Mouse (Mus musculus) liver, embryonic 11.5 days (tissue): ENCODE results near the gene Dhx37. TPM values are rescaled to one million over a fixed set of nuclear protein-coding genes. Genes with fewer than 3 reads are reported as not detected.

Experiments
- ATAC-seq: fragments of 200-750 bp; cut with Nextera tagmentation; replicated peaks from 2 replicates; pipeline ENCODE4 v1.8.0; 2017; ENCODE audit warnings: moderate number of reproducible peaks, mild to moderate bottlenecking, moderate TSS enrichment, moderate library complexity; ENCODE audit not compliant: low FRiP score
- DNase-seq: peaks from one replicate; pipeline ENCODE4 v3.0.0-alpha.2; 2017; ENCODE audit warnings: low spot score
- H3K27ac ChIP-seq: fragments of 300-500 bp; sonication (generic); 2 replicates; pipeline ENCODE4 v1.5.1; 2014; ENCODE audit warnings: mild to moderate bottlenecking, low read depth, low read length, control low read depth
- H3K27me3 ChIP-seq: fragments of 300-500 bp; sonication (generic); replicated peaks from 2 replicates; pipeline ENCODE4 v1.6.1; 2014; ENCODE audit warnings: low read length, mixed read lengths; ENCODE audit not compliant: control insufficient read depth, insufficient read depth
- H3K36me3 ChIP-seq: fragments of 300-500 bp; sonication (generic); 2 replicates; pipeline ENCODE4 v1.6.1; 2014; ENCODE audit warnings: mild to moderate bottlenecking, low read length, moderate library complexity, mixed read lengths; ENCODE audit not compliant: control insufficient read depth, insufficient read depth
- H3K4me1 ChIP-seq: fragments of 300-500 bp; sonication (generic); replicated peaks from 2 replicates; pipeline ENCODE4 v1.6.1; 2014; ENCODE audit warnings: low read length, mixed read lengths; ENCODE audit not compliant: control insufficient read depth, insufficient read depth
- H3K4me2 ChIP-seq: fragments of 300-500 bp; sonication (generic); 2 replicates; pipeline ENCODE4 v1.6.1; 2014; ENCODE audit warnings: mild to moderate bottlenecking, control low read depth, moderate library complexity
- H3K4me3 ChIP-seq: fragments of 300-500 bp; sonication (generic); 2 replicates; pipeline ENCODE4 v1.5.1; 2014; ENCODE audit warnings: low read depth, low read length, control low read depth
- H3K9ac ChIP-seq: fragments of 300-500 bp; sonication (generic); 2 replicates; pipeline ENCODE4 v1.6.1; 2014; ENCODE audit warnings: low read depth, low read length, control low read depth
- H3K9me3 ChIP-seq: fragments of 300-500 bp; sonication (generic); 2 replicates; pipeline ENCODE4 v1.6.1; 2016; ENCODE audit warnings: low read length, inconsistent platforms, mixed read lengths; ENCODE audit not compliant: control insufficient read depth
- WGBS: fragments of 180-500 bp; shearing (Covaris S2); extraction: QIAGEN DNeasy Blood & Tissue Kit; methylation state at CpG from one replicate; pipeline ENCODE4 v1.1.7; 2014; 5-methylcytosine and 5-hydroxymethylcytosine counted together
- polyA plus RNA-seq: library from polyadenylated mRNA; unstranded; fragments of >200 nt; fragmentation: Nextera tagmentation; extraction: Ambion mirVana; gene quantifications from 2 replicates; pipeline ENCODE4 v1.2.1, GENCODE M21; 2014

Dhx37 gene
- polyA plus RNA-seq, 1 experiment from 2014 or later: 18.5 TPM

GRCm38 (mm10) chr5:125461868-125462445, 28.0 kb upstream of the Dhx37 start:
- Histone ChIP-seq H3K27ac (peak overlapping the region; percentile 2; the same call in 1 of the 2 replicates), H3K9me3 (no peaks in the 10 kb centered on the region), H3K4me2 (peak overlapping the region; percentile 23), H3K4me1 (peaks cover 17% of the 10 kb centered on the region), H3K36me3 (no peaks in the 10 kb centered on the region), H3K4me3 (no peak overlapping the region), H3K27me3 (no peaks in the 10 kb centered on the region), H3K9ac (0 out of 2 replicates have a peak overlapping the region, but pooled peaks have one; percentile 7)
- 37% methylated on average over 10 of the region's 10 CpGs for WGBS
- DNase-seq: no peak
- no peak for ATAC-seq

- Histone ChIP-seq H3K4me1 (peaks cover 26% of the 10 kb centered on the region), H3K27ac (no peak overlapping the region), H3K4me3 (no peak overlapping the region), H3K27me3 (no peaks in the 10 kb centered on the region), H3K36me3 (peaks cover 2% of the 10 kb centered on the region; the same call in 1 of the 2 replicates), H3K9ac (no peak overlapping the region), H3K4me2 (no peak overlapping the region), H3K9me3 (no peaks in the 10 kb centered on the region)
- WGBS: 74% methylated on average over 3 of the region's 3 CpGs
- DNase-seq: no peak
- no peak for ATAC-seq
Observed at GRCm38 (mm10) chr5:125460574-125460973, 26.7 kb upstream of the Dhx37 start.

GRCm38 (mm10) chr5:125457538-125457937, 23.6 kb upstream of the Dhx37 start:
- ATAC-seq (peak; percentile 48), DNase-seq (no peak)
- H3K27ac ChIP-seq: no peak overlapping the region; the same call in 1 of the 2 replicates
- H3K4me1 ChIP-seq: peaks cover 18% of the 10 kb centered on the region
- H3K36me3 ChIP-seq: peaks cover 14% of the 10 kb centered on the region; the same call in 1 of the 2 replicates
- H3K27me3 ChIP-seq: no peaks in the 10 kb centered on the region
- no peaks in the 10 kb centered on the region for H3K9me3 ChIP-seq
- peak overlapping the region; percentile 36 for H3K4me2 ChIP-seq
- 61% methylated on average over 6 of the region's 6 CpGs for WGBS
- H3K9ac ChIP-seq: no peak overlapping the region
- no peak overlapping the region for H3K4me3 ChIP-seq

GRCm38 (mm10) chr5:125456100-125456499, 22.2 kb upstream of the Dhx37 start:
- no peak overlapping the region for H3K4me3 ChIP-seq
- H3K36me3 ChIP-seq: peaks cover 14% of the 10 kb centered on the region; the same call in 1 of the 2 replicates
- ATAC-seq (peak; percentile 65), DNase-seq (no peak)
- no peak overlapping the region for H3K4me2 ChIP-seq
- no peaks in the 10 kb centered on the region for H3K27me3 ChIP-seq
- no peak overlapping the region for H3K9ac ChIP-seq
- H3K4me1 ChIP-seq: peaks cover 15% of the 10 kb centered on the region
- H3K27ac ChIP-seq: no peak overlapping the region
- 67% methylated on average over 6 of the region's 6 CpGs for WGBS
- H3K9me3 ChIP-seq: no peaks in the 10 kb centered on the region

GRCm38 (mm10) chr5:125452573-125452972, 18.7 kb upstream of the Dhx37 start:
- ATAC-seq: no peak
- Histone ChIP-seq H3K9me3 (no peaks in the 10 kb centered on the region), H3K36me3 (peaks cover 14% of the 10 kb centered on the region; the same call in 1 of the 2 replicates), H3K4me3 (no peak overlapping the region), H3K9ac (no peak overlapping the region), H3K4me1 (peaks cover 13% of the 10 kb centered on the region), H3K4me2 (no peak overlapping the region), H3K27me3 (no peaks in the 10 kb centered on the region), H3K27ac (peak overlapping the region; percentile 19; the same call in 1 of the 2 replicates)
- WGBS: 76% methylated on average over 9 of the region's 9 CpGs
- no peak for DNase-seq

- H3K27ac ChIP-seq: no peak overlapping the region
- H3K27me3 ChIP-seq: no peaks in the 10 kb centered on the region
- H3K4me2 ChIP-seq: no peak overlapping the region
- no peak overlapping the region for H3K9ac ChIP-seq
- H3K4me1 ChIP-seq: peaks cover 5% of the 10 kb centered on the region
- no peak for ATAC-seq
- H3K36me3 ChIP-seq: peaks cover 13% of the 10 kb centered on the region; the same call in 1 of the 2 replicates
- H3K4me3 ChIP-seq: no peak overlapping the region
- no peaks in the 10 kb centered on the region for H3K9me3 ChIP-seq
- WGBS: 81% methylated on average over 5 of the region's 5 CpGs
- DNase-seq: no peak
Observed at GRCm38 (mm10) chr5:125449306-125449705, 15.4 kb upstream of the Dhx37 start.

GRCm38 (mm10) chr5:125448631-125449030, 14.7 kb upstream of the Dhx37 start:
- H3K36me3 ChIP-seq: peaks cover 8% of the 10 kb centered on the region; the same call in 1 of the 2 replicates
- ATAC-seq (no peak), DNase-seq (no peak)
- no peak overlapping the region for H3K4me3 ChIP-seq
- H3K4me1 ChIP-seq: peaks cover 11% of the 10 kb centered on the region
- H3K27ac ChIP-seq: no peak overlapping the region
- no peaks in the 10 kb centered on the region for H3K27me3 ChIP-seq
- H3K9me3 ChIP-seq: no peaks in the 10 kb centered on the region
- WGBS: 82% methylated on average over 4 of the region's 4 CpGs
- no peak overlapping the region for H3K4me2 ChIP-seq
- H3K9ac ChIP-seq: no peak overlapping the region

- Histone ChIP-seq H3K9ac (no peak overlapping the region), H3K27ac (no peak overlapping the region), H3K9me3 (no peaks in the 10 kb centered on the region), H3K4me1 (peaks cover 14% of the 10 kb centered on the region), H3K27me3 (no peaks in the 10 kb centered on the region), H3K4me2 (no peak overlapping the region), H3K4me3 (no peak overlapping the region), H3K36me3 (0 out of 2 replicates have a peak, but pooled peaks cover 6% of the 10 kb centered on the region)
- WGBS: 76% methylated on average over 3 of the region's 3 CpGs
- ATAC-seq (no peak), DNase-seq (no peak)
Observed at GRCm38 (mm10) chr5:125448026-125448425, 14.1 kb upstream of the Dhx37 start.

GRCm38 (mm10) chr5:125446344-125446743, 12.4 kb upstream of the Dhx37 start:
- Histone ChIP-seq H3K4me1 (peaks cover 18% of the 10 kb centered on the region), H3K27ac (no peak overlapping the region), H3K9ac (no peak overlapping the region), H3K4me3 (no peak overlapping the region), H3K4me2 (no peak overlapping the region), H3K27me3 (no peaks in the 10 kb centered on the region), H3K36me3 (0 out of 2 replicates have a peak, but pooled peaks cover 6% of the 10 kb centered on the region), H3K9me3 (no peaks in the 10 kb centered on the region)
- ATAC-seq (no peak), DNase-seq (no peak)
- WGBS: 86% methylated on average over 7 of the region's 7 CpGs
